Mouse (Mus musculus) heart, embryonic 13.5 days (tissue): Measurements from ENCODE around the gene Zfp644. TPM values are rescaled to one million over a fixed set of nuclear protein-coding genes. Genes with fewer than 3 reads are reported as not detected.

Source experiments
- ATAC-seq: fragments of 200-750 bp; cut with Nextera tagmentation; 2 replicates; pipeline ENCODE4 v1.8.0; 2017; ENCODE audit warnings: moderate TSS enrichment; ENCODE audit not compliant: insufficient number of reproducible peaks, low FRiP score, low TSS enrichment; ENCODE audit errors: extremely low read depth
- H3K27ac ChIP-seq: fragments of 300-500 bp; sonication (generic); replicated peaks from 2 replicates; pipeline ENCODE4 v1.5.1; 2015; ENCODE audit warnings: moderate library complexity, mild to moderate bottlenecking, inconsistent platforms
- H3K27me3 ChIP-seq: fragments of 300-500 bp; sonication (generic); replicated peaks from 2 replicates; pipeline ENCODE4 v1.6.1; 2015; ENCODE audit warnings: mild to moderate bottlenecking, inconsistent platforms
- H3K36me3 ChIP-seq: fragments of 300-500 bp; sonication (generic); 2 replicates; pipeline ENCODE4 v1.6.1; 2015; ENCODE audit warnings: mild to moderate bottlenecking, inconsistent platforms
- H3K4me1 ChIP-seq: fragments of 300-500 bp; sonication (generic); 2 replicates; pipeline ENCODE4 v1.6.1; 2015; ENCODE audit warnings: inconsistent platforms
- H3K4me2 ChIP-seq: fragments of 300-500 bp; sonication (generic); 2 replicates; pipeline ENCODE4 v1.6.1; 2015; ENCODE audit warnings: inconsistent platforms, mild to moderate bottlenecking, moderate library complexity
- H3K4me3 ChIP-seq: fragments of 300-500 bp; sonication (generic); 2 replicates; pipeline ENCODE4 v1.5.1; 2015; ENCODE audit warnings: moderate library complexity, mild to moderate bottlenecking, inconsistent platforms
- H3K9ac ChIP-seq: fragments of 300-500 bp; sonication (generic); 2 replicates; pipeline ENCODE4 v1.6.1; 2015; ENCODE audit warnings: inconsistent platforms, mild to moderate bottlenecking, moderate library complexity
- H3K9me3 ChIP-seq: fragments of 300-500 bp; sonication (generic); 2 replicates; pipeline ENCODE4 v1.6.1; 2016; ENCODE audit warnings: inconsistent platforms
- WGBS: fragments of 180-500 bp; shearing (Covaris S2); methylation state at CpG from one replicate; pipeline ENCODE4 v1.1.7; 2015; ENCODE audit warnings: mixed read lengths; 5-methylcytosine and 5-hydroxymethylcytosine counted together
- polyA plus RNA-seq: library from polyadenylated mRNA; unstranded; fragments of >200 nt; fragmentation: Nextera tagmentation; extraction: Ambion mirVana; gene quantifications from 2 replicates; pipeline ENCODE4 v1.2.1, GENCODE M21; 2015

The Zfp644 gene
- polyA plus RNA-seq, 1 experiment from 2014 or later = 38.5 TPM

DNA sequence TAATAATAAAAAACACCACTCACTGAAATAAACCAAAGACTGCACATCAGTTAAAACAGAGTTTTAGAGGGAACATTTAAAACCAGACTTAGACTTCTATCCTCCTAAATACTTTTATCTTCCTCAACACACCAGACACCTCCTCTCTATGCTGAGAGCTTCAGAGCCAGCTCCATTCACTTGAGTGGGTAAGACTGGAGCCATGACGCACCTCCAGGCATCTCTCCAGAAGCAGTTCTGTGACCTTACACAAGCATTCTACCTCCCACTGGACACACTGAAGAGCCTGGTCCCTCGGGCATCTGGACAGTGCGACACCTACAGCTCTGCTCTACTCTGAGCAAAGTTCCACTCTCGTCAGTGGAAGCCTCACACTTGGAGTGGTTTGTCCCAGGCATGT lies 73.8 kb downstream of the Zfp644 start:
- Histone ChIP-seq H3K4me1 (peaks cover 21% of the 10 kb centered on the region), H3K4me2 (no peak overlapping the region), H3K9ac (no peak overlapping the region), H3K4me3 (no peak overlapping the region), H3K36me3 (peaks cover 57% of the 10 kb centered on the region), H3K9me3 (no peaks in the 10 kb centered on the region), H3K27ac (no peak overlapping the region), H3K27me3 (no peaks in the 10 kb centered on the region)
- WGBS = 64% methylated on average over 4 of the region's 4 CpGs
- ATAC-seq = no peak

DNA sequence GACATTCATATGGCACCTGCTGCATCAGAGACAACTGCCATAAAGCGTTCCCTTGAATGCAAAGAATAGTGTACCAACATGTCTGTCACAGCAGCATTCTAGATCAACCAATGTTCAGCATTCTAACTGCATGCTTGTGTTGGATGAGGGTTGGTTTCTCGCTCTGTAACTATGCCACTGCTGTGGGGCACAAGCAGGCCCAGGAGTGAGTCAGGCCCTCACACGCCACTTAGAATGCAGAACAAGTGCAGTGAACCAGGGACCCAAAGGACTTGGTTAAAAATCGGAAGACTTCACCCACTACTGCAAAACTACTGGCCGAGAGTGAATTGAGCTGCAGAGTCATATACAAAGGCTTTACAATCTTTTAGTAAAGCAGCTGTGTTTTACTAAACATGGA lies 74.9 kb downstream of the Zfp644 start:
- Histone ChIP-seq H3K27me3 (no peaks in the 10 kb centered on the region), H3K4me2 (no peak overlapping the region), H3K36me3 (peaks cover 64% of the 10 kb centered on the region), H3K9me3 (no peaks in the 10 kb centered on the region), H3K4me3 (no peak overlapping the region), H3K9ac (no peak overlapping the region), H3K27ac (no peak overlapping the region), H3K4me1 (peaks cover 19% of the 10 kb centered on the region)
- no peak for ATAC-seq
- WGBS = 94% methylated on average over 5 of the region's 5 CpGs

DNA sequence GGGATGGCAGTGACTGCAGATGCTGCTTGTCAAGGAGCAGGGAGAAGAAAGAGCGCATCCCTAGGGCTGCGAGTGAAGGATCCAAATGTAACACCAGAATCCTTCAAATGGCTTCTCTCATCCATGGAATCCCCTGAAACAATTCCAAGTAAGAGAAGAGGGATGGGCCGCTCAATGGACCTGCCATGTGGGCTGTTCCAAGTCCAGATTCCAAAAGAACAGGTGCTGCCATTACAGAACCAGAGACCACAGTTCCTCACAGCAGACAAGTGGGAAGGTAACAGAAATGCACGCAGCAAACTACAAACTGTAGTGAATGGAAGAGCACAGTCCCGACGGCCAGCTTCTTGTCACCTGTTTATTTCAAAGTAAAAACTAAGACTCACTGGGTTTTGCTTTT lies 76.6 kb downstream of the Zfp644 start:
- no peak for ATAC-seq
- H3K4me1 ChIP-seq = peaks cover 19% of the 10 kb centered on the region
- H3K4me2 ChIP-seq = no peak overlapping the region
- no peaks in the 10 kb centered on the region for H3K27me3 ChIP-seq
- no peak overlapping the region for H3K27ac ChIP-seq
- H3K9ac ChIP-seq = no peak overlapping the region
- no peaks in the 10 kb centered on the region for H3K9me3 ChIP-seq
- 92% methylated on average over 6 of the region's 6 CpGs for WGBS
- peaks cover 63% of the 10 kb centered on the region for H3K36me3 ChIP-seq
- no peak overlapping the region for H3K4me3 ChIP-seq

DNA sequence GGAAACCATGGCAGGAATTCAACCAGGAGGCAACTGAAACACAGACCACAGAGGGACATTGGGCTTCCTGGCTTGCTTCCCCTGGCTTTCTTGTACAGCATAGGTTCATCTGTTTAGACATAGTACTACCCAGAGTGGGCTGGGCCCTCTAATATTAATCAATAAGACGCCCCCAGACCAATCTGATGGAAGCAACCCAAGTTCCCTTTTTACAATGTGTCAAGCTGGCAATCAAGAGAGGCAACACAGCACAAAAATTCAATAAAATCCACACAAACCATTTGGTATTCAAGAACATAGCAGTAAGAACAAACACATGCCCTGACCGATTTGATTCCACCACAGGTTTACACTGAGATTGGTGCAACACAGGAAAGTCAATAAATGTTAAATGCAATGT lies 82.1 kb downstream of the Zfp644 start:
- H3K27me3 ChIP-seq = no peaks in the 10 kb centered on the region
- WGBS = 88% methylated on average over 2 of the region's 2 CpGs
- H3K9ac ChIP-seq = no peak overlapping the region
- 0 out of 2 replicates have a peak overlapping the region, but pooled peaks have one; percentile 1 for H3K27ac ChIP-seq
- H3K4me1 ChIP-seq = peaks cover 13% of the 10 kb centered on the region; the same call in 1 of the 2 replicates
- no peak for ATAC-seq
- H3K9me3 ChIP-seq = no peaks in the 10 kb centered on the region
- peaks cover 55% of the 10 kb centered on the region for H3K36me3 ChIP-seq
- H3K4me2 ChIP-seq = no peak overlapping the region
- H3K4me3 ChIP-seq = no peak overlapping the region

DNA sequence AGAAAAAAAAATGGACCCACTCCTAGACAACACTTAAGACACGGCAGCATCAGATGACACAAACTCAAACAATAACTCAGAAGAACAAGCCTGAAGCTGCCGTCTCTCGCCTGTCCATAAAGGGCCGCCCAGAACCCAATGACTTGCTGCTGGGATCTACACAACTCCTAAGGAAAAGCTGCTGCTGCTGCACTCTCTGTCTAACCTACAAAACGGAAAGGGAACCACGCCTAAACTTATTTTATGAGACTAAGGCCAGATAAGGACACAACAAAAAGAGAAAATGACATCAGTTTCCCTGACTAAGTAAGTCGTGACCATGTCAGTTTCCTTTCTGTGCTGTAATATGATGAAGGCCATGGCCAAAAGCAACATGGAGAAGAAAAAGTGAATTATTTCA lies 82.5 kb downstream of the Zfp644 start:
- Histone ChIP-seq H3K9ac (no peak overlapping the region), H3K4me3 (no peak overlapping the region), H3K27ac (no peak overlapping the region), H3K9me3 (no peaks in the 10 kb centered on the region), H3K4me2 (no peak overlapping the region), H3K4me1 (peaks cover 13% of the 10 kb centered on the region; the same call in 1 of the 2 replicates), H3K36me3 (peaks cover 55% of the 10 kb centered on the region), H3K27me3 (no peaks in the 10 kb centered on the region)
- WGBS = 72% methylated on average over 7 of the region's 7 CpGs
- ATAC-seq = no peak

DNA sequence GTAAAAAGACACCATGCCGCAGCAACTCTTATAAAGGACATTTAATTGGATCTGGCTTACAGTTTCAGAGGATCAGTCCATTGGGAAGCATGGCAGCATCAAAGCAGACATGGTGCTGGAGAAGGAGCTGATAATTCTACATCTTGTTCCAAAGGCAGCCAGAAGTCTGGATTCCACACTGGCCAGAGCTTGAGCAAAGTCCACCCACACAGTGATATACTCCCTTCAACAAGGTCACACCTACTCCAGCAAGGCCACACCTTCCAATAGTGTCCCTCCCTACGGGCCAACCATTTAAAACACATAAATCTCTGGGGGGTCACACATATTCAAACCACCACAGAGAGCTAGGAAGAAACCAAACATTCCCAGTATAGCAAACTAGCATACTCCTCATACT lies 84.9 kb downstream of the Zfp644 start:
- peaks cover 52% of the 10 kb centered on the region for H3K36me3 ChIP-seq
- no peak overlapping the region for H3K4me3 ChIP-seq
- H3K9ac ChIP-seq = no peak overlapping the region
- H3K9me3 ChIP-seq = no peaks in the 10 kb centered on the region
- no peak for ATAC-seq
- H3K27ac ChIP-seq = no peak overlapping the region
- 93% methylated on average over 2 of the region's 2 CpGs for WGBS
- H3K27me3 ChIP-seq = no peaks in the 10 kb centered on the region
- no peak overlapping the region for H3K4me2 ChIP-seq
- H3K4me1 ChIP-seq = peaks cover 13% of the 10 kb centered on the region

DNA sequence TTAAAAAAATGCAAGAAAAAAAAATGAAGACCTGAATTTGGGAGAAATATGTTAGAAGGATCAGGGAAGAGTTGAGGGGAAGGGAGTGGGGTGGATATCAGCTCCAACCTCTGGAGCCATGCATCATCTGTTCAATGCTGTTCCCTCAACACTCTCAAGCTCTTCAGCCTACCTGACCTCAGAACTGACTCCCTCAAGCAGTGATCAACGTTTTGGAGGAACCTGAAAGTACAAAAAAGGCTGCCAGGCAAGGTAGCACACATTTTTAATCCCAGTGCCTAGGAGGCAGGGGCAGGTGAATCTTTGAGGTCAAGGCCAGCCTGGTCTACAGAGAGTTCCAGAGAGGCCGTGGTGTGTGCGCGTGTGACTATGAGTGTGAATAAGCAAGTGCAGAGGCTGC lies 88.3 kb downstream of the Zfp644 start, which contains the start of gene Gm17304:
Gene Gm17304 (plus strand): TSS at position 301 of the 400 bp plus-strand sequence.
- Histone ChIP-seq H3K36me3 (peaks cover 45% of the 10 kb centered on the region), H3K4me2 (no peak within 1 kb of the TSS), H3K4me3 (no peak within 1 kb of the TSS), H3K27me3 (no peaks in the 10 kb centered on the region), H3K27ac (no peak within 1 kb of the TSS), H3K9me3 (no peaks in the 10 kb centered on the region), H3K9ac (no peak within 1 kb of the TSS), H3K4me1 (peaks cover 7% of the 10 kb centered on the region)
- ATAC-seq = no peak
- 80% methylated on average over 4 of the region's 4 CpGs for WGBS

DNA sequence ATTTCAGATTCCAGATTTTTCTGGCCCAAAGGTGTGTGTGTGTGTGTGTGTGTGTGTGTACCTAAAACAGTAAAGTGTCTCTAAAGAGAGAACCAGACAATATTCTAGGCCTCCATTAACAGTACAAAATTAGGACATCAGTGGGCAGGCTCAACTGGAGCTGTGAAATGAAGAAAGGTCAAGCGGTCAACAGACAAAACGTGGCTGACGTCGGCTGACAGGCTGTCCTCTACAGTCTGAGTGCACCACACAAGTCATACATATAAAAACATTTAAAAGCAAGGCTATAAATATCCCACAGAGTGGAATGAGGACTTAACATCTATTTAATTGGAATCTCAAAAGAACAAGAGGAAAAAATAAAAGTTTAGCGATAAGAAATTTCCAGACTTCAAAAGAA lies 90.0 kb downstream of the Zfp644 start:
- ATAC-seq = no peak
- H3K4me2 ChIP-seq = no peak overlapping the region
- 0 out of 2 replicates have a peak overlapping the region, but pooled peaks have one; percentile 24 for H3K27ac ChIP-seq
- H3K9me3 ChIP-seq = no peaks in the 10 kb centered on the region
- no peaks in the 10 kb centered on the region for H3K27me3 ChIP-seq
- H3K9ac ChIP-seq = no peak overlapping the region
- 48% methylated on average over 5 of the region's 5 CpGs for WGBS
- H3K4me3 ChIP-seq = no peak overlapping the region
- H3K4me1 ChIP-seq = peaks cover 7% of the 10 kb centered on the region
- peaks cover 43% of the 10 kb centered on the region for H3K36me3 ChIP-seq

- peaks cover 39% of the 10 kb centered on the region for H3K36me3 ChIP-seq
- no peak overlapping the region for H3K4me3 ChIP-seq
- H3K9me3 ChIP-seq = no peaks in the 10 kb centered on the region
- H3K9ac ChIP-seq = no peak overlapping the region
- H3K4me1 ChIP-seq = peaks cover 9% of the 10 kb centered on the region
- WGBS = 89% methylated on average over 6 of the region's 6 CpGs
- no peak overlapping the region for H3K27ac ChIP-seq
- no peak overlapping the region for H3K4me2 ChIP-seq
- no peaks in the 10 kb centered on the region for H3K27me3 ChIP-seq
- ATAC-seq = no peak
Observed at GRCm38 (mm10) chr5:106605096-106605495, 92.0 kb downstream of the Zfp644 start.

- peaks cover 9% of the 10 kb centered on the region for H3K4me1 ChIP-seq
- no peak overlapping the region for H3K27ac ChIP-seq
- WGBS = 93% methylated on average over 5 of the region's 5 CpGs
- ATAC-seq = no peak
- no peak overlapping the region for H3K4me2 ChIP-seq
- H3K4me3 ChIP-seq = no peak overlapping the region
- no peaks in the 10 kb centered on the region for H3K9me3 ChIP-seq
- H3K36me3 ChIP-seq = peaks cover 41% of the 10 kb centered on the region
- H3K27me3 ChIP-seq = no peaks in the 10 kb centered on the region
- no peak overlapping the region for H3K9ac ChIP-seq
Observed at GRCm38 (mm10) chr5:106604381-106604780, 92.7 kb downstream of the Zfp644 start.

DNA sequence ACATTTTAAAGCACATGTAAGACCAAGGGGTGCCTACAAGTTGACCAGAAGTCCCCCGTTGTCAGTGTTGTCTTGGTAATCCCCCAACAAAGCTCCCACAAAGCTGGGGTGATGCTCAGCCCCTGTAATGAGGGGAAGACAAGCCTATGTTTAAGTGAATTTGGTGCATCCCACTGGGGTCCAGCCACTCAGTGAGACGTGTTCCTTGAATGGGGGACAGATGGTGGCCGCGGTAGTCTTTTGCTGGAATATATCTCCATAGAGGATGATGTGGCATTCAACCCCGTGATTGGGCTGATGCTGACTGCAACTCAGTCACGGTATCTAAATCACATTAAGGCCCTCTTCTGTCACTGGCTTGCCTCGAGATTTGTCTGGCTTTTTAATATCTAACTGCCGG lies 97.6 kb downstream of the Zfp644 start:
- Histone ChIP-seq H3K4me3 (no peak overlapping the region), H3K27me3 (no peaks in the 10 kb centered on the region), H3K4me2 (no peak overlapping the region), H3K27ac (no peak overlapping the region), H3K4me1 (0 out of 2 replicates have a peak, but pooled peaks cover 2% of the 10 kb centered on the region), H3K36me3 (peaks cover 37% of the 10 kb centered on the region), H3K9ac (no peak overlapping the region), H3K9me3 (no peaks in the 10 kb centered on the region)
- WGBS = 86% methylated on average over 8 of the region's 8 CpGs
- ATAC-seq = no peak

DNA sequence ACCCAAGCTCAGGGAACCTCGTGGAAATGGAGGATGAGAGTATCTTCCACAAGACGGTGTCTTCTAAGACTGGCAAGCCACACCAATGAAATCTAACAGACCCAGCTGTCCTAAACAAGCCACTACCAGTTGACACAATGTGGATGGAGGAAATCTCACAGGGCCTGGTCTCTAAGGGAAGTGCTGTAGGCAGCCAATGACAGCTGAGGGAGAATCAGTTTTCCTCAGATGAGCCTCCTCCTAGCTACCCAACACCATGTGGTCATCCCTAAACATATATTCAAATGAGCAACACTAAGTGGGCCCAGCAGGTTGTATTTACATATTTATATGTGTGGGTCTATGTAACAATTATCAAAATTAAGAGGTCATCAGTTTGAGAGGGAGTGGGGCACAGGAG lies 99.6 kb downstream of the Zfp644 start:
- Histone ChIP-seq H3K27me3 (no peaks in the 10 kb centered on the region), H3K4me2 (no peak overlapping the region), H3K9me3 (0 out of 2 replicates have a peak, but pooled peaks cover 3% of the 10 kb centered on the region), H3K4me3 (no peak overlapping the region), H3K4me1 (0 out of 2 replicates have a peak, but pooled peaks cover 2% of the 10 kb centered on the region), H3K36me3 (peaks cover 34% of the 10 kb centered on the region), H3K9ac (no peak overlapping the region), H3K27ac (no peak overlapping the region)
- WGBS = 81% methylated on average over 2 of the region's 2 CpGs
- ATAC-seq = no peak
